Mouse (Mus musculus): ENCODE measurements around the gene Bloc1s3.

Bloc1s3 gene

GRCm38 (mm10) chr7:19508150-19508923, at the start of gene Bloc1s3, which contains the start of gene Trappc6a:
Bloc1s3 (minus strand) TSS chr7:19508367.
Trappc6a (plus strand) TSS chr7:19508395.
- DNase-seq (ENCODE audit: low spot score in 2 of 2), result peak; percentile 91

GRCm38 (mm10) chr7:19557086-19557485, 48.9 kb upstream of the Bloc1s3 start:
- no peak for DNase-seq (ENCODE audit: low spot score in 2 of 2)

- DNase-seq (ENCODE audit: low spot score in 2 of 2), result no peak
Observed at GRCm38 (mm10) chr7:19554168-19554567, 46.0 kb upstream of the Bloc1s3 start.

DNA sequence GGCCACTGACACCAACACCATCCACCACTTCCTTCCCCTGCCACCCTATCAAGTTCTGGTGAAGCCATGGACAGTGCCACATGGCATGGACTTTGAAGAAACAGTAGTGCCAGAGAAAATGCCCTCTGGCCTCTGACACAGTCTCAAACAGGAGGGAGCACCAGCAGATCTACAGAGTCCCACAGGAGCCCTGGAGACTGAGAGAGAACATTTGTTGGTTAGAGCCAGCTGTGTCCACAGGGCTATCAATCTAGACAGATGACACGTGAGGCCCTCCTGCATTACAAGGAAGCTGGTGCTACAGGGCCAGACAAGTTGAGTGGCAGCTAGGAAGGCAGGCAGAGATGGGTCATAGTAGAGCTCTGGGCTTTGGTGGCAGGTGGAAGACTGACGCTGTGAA, 44.3 kb upstream of the Bloc1s3 start:
- DNase-seq (ENCODE audit: low spot score in 2 of 2), result no peak

DNA sequence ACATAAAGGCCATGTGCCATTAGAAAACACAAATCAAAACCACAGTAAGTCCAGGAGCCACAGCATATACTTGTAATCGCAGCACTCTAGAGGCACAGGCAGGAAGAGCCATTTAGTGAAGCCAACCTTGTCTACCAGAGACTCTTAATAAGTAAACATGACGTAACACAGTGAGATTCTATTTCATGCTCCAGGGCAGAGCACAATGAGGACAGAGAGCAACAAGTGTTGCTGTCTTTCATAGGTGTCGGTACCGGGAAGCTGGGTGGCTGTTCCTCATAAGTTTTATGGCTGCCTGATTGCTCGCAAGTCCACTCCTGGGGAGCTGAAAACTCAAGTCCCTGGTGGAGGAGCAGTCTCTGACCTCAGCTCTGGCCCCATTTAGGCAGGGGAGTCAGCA, 43.5 kb upstream of the Bloc1s3 start:
- DNase-seq (ENCODE audit: low spot score in 2 of 2), result no peak

DNA sequence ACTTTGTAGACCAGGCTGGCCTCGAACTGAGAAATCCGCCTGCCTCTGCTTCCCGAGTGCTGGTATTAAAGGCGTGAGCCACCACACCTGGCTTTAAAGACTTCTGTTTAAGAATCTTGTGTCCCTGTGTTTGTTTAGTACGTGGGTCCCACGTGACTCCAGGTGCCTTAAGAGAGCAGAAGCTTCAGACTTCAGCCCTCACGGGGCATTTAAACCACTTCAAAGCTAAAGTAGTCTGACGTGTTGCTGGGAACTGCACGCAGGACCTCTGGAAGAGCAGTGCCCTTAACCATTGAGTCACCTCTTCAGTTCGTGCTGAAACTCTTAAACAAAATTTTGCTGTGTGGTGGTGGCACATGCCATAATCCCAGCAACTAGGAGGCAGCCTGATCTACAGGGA, 41.2 kb upstream of the Bloc1s3 start:
- no peak for DNase-seq (ENCODE audit: low spot score in 2 of 2)

- DNase-seq (ENCODE audit: low spot score in 2 of 2), result no peak
Observed at GRCm38 (mm10) chr7:19547344-19547969, 39.3 kb upstream of the Bloc1s3 start.

GRCm38 (mm10) chr7:19546007-19546406, 37.8 kb upstream of the Bloc1s3 start:
- DNase-seq (ENCODE audit: low spot score in 2 of 2), result no peak

DNA sequence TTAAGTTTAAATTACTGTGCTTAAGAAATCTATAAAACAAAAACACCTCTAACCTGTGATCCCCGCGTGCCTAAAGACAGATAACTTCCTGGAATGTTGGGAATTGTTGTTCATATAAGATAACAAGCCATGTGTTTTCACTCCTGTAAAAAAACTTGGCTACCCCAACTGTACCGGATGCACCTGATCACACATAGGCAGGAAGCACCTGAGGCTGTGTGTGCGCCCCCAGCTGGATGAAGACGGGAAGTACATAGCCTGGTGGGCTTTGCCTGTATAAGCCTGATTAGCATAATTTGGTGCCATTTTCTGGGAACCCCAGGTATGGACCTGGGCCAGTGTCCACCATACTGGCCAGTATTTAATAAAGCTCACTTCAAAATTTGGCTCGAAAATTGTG, 35.4 kb upstream of the Bloc1s3 start:
- no peak for DNase-seq (ENCODE audit: low spot score in 2 of 2)

DNA sequence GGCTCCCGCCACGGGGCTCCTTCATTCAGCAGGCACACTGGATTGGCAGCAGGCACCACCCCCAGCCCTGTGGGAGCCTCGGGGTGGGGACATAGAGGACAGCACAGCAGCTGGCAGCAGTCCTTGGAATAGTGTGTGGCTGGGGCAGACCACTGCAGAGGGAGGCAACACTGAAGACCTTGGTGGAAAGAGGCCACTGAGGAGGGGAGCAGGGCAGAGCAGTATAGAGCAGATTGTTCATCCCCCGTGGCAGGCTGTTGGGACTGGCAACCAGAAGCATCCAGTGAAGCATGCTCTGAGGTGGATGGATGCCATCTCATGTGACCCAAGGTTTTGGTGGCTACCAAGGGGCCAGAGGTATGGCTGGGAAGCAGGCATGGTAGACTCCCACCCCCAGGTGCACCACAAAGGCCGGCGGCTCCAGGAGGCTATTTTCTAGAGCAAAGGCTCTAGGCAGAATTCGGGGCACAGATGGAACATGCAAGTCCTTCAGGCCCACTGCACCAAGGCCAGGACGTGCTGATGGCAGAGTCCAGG, 34.1 kb upstream of the Bloc1s3 start:
- DNase-seq (ENCODE audit: low spot score in 2 of 2), result no peak

DNA sequence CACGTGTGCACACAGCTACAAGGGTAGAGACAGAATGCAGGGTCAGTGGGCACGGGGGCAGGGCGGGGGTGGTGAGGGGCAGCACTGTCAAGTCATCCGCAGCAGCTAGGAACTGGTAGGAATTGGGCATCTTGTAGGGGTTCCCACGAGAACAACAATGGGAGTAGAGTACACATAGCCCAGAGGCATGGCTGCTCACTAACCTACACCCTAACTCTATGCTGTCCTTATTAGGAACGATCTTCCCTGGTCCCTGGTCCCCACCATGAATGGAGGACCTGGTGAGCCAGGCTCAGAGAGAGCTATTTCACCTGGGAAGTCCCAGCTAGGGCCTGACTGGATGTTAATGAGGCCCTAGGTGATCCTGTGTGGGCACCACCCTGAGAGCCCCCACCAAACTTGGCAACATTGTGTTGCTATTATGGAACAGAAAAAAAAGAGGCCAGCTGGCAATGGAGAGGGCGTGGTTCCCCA, 33.6 kb upstream of the Bloc1s3 start:
- DNase-seq (ENCODE audit: low spot score in 2 of 2), result no peak

DNA sequence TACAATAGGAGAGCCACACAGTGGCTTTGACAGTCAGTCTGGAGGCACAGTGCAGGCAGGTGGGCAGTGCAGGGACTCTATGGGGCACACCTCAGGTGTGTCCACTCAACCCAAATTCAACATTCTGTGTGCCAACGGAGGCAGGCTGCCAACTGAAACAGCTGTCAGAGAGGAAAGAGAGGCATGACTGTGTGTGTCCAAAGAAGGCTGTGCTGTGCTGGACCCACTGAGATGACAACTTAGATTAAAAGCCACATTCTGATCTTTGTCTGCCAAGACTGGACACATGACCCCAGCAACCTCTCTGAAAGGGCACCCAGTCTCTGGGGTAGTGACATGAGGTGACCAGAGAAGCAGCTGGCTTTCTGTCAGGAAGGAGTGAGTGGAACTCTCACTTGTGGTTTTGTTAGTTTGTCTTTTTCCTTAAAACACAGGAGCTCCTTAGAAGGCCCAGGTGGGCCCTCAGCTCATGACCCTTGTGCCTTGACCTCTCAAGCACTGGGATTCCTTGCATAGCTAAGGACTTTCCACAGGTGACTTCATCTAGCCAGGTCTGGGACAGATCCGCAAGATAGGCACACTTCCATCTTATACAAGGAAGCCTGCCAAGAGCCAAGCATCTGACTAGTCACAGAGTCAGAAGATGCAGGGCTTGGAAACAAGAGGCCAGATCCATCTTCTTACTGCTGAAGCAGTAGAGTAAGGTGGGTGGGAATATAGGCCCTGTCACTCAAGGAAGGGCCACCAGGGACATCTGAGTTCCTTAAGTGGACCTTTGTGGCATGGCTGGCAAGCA, 32.8 kb upstream of the Bloc1s3 start:
- DNase-seq (ENCODE audit: low spot score in 2 of 2), result no peak

- DNase-seq (ENCODE audit: low spot score in 2 of 2), result no peak
Observed at GRCm38 (mm10) chr7:19534676-19535075, 26.5 kb upstream of the Bloc1s3 start.

DNA sequence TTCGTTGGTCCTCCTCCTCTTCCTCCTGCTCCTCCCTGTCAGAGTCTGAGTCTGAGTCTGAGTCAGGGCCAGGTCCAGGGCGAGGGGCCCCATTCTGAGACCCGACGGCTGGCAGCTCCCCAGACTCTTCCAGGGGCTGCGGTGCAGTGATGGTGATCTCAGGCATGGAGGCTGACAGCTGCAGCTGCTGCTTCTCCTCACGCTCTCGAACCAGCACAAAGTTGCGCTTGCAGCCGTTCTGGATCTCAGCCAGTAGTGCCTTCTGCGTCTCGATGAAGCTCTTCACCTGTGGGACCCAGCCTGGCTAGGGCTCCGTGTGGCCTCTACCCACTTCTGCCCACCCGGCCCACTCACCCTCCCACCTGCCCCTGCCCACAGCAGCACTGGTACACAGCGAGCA, 24.1 kb upstream of the Bloc1s3 start:
- DNase-seq (ENCODE audit: low spot score in 2 of 2), result no peak

DNA sequence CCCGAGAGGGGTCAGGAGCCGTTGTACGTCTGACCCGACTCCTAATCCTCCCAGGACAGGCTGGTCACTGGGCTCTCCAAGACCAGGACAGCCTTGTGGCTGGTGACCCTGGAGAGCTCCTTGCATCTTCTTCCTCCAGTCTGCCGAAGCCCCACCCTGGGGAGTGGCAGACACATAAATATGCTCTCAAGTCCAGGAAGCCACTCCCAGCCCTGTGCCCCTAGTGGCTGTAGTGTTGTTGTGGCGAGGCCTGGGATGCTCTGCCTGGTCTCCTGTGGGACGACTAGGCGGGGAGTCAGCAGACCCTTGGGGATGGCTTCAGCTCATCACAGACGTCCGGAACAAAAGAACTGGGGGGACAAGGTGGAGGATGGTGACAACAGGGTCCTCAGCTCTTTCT, 22.9 kb upstream of the Bloc1s3 start:
- DNase-seq (ENCODE audit: low spot score in 2 of 2), result no peak

- no peak for DNase-seq (ENCODE audit: low spot score in 2 of 2)
Observed at GRCm38 (mm10) chr7:19525105-19525481, 16.9 kb upstream of the Bloc1s3 start.

DNA sequence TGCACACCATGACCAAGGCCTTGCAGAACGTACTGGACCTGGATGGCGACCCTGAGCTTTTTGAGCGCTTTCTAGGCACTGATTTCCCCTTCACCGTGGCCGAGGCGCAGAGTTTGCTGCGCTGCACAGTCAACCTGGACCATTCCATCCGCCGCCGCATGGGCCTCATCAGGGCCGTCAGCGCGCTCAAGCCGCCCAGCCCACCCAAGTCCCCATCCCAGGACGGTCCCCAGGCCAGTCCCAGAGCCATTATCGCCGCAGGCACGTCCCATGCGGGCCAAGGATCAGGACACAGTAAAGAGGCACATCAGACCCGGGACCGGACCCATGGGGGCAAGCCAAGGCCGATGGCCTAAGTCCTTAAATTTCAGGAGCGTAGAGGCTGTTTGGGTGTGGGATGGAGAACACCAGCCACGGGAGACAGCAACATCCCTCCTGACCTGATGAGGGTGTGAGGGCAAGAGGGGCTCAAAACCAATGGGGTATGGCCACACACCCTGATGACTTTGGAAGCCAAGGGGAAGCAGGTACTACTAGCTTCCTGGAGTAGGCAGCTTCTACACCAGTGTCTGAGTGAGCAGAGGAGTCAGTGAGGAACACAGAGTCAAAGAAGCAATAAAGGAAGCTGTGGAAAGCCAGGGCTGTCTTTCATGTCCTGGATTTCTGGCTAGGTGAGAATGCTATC, 16.4 kb upstream of the Bloc1s3 start:
- no peak for DNase-seq (ENCODE audit: low spot score in 2 of 2)

DNA sequence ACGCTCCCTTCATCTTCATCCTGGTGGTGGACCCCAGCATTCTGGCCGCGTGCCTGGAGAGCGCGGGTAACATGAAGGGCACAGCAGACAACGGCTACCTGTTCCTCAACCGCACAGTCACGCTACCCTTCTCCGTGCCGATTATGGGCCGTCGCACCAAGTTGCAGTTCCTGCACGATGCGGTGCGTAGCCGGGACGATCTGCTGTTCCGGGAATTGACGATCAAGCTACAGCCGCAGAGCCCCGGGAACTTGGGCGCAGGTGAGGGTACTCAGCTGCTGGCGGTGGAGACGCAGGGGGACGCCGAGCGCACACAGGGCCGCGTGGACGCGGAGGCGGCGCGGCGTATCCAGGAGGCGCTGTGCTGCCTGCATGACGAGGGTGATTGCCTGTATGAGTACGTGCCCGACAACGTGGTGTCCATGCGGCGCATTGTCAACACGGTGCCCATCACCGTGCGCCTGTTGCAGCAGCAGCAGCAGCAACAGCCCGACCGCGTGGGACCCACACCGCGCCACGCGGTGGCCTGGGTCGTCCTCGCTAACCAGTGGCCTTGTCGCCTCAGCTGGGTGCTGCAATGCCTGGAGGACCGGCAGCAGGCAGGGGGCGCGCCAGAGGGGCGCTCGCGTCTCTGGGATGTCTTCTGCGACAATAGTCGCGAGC, 15.7 kb upstream of the Bloc1s3 start:
- peak in 1 of 2 experiments; percentile 37 for DNase-seq (ENCODE audit: low spot score in 2 of 2)

- DNase-seq (ENCODE audit: low spot score in 2 of 2), result no peak
Observed at GRCm38 (mm10) chr7:19523017-19523756, 15.0 kb upstream of the Bloc1s3 start.

DNA sequence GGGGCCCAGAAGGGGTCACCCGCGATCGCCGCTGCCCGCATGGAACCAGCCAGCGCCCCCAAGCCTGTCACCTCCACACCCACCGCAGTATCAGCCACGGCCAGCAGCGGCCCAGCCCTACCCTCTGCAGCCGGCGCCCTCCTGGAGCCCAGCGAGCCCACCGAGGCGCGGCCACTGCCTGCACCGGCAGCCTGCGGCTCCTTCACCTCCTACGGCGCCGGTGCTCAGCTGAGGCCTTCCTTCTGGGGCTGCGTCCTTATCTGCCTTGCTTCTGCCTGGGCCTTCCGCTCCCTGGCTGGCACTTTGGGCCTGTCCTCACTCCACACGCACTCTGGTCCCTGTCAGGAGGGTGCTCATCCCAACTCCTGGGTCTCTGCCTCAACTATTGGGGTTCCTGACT, 11.9 kb upstream of the Bloc1s3 start:
- DNase-seq (ENCODE audit: low spot score in 2 of 2), result no peak
